Mouse (Mus musculus) heart, postnatal 0 days (tissue): ENCODE results near the gene Tns3. TPM values are rescaled to one million over a fixed set of nuclear protein-coding genes. Genes with fewer than 3 reads are reported as not detected.
A peak's percentile ranks its signal among the peaks of the same experiment; 100 is the strongest.

Experiments
- ATAC-seq: fragments of 200-750 bp; cut with Nextera tagmentation; 2 replicates; pipeline ENCODE4 v1.8.0; 2017; ENCODE audit warnings: low read depth, moderate number of reproducible peaks, moderate library complexity; ENCODE audit not compliant: insufficient read depth
- DNase-seq: peaks from one replicate; pipeline ENCODE4 v3.0.0-alpha.2; 2016; ENCODE audit warnings: low spot score
- H3K27ac ChIP-seq: fragments of 300-500 bp; sonication (generic); 2 replicates; pipeline ENCODE4 v1.5.1; 2014; ENCODE audit warnings: low read depth, mild to moderate bottlenecking
- H3K27me3 ChIP-seq: fragments of 300-500 bp; sonication (generic); 2 replicates; pipeline ENCODE4 v1.6.1; 2014; ENCODE audit warnings: low read length, mixed read lengths; ENCODE audit not compliant: control insufficient read depth, insufficient read depth
- H3K36me3 ChIP-seq: fragments of 300-500 bp; sonication (generic); replicated peaks from 2 replicates; pipeline ENCODE4 v1.6.1; 2014; ENCODE audit warnings: low read length, mixed read lengths; ENCODE audit not compliant: control insufficient read depth, insufficient read depth
- H3K4me1 ChIP-seq: fragments of 300-500 bp; sonication (generic); 2 replicates; pipeline ENCODE4 v1.6.1; 2014; ENCODE audit warnings: antibody characterized with exemption; ENCODE audit not compliant: control insufficient read depth, insufficient read depth
- H3K4me2 ChIP-seq: fragments of 300-500 bp; sonication (generic); 2 replicates; pipeline ENCODE4 v1.6.1; 2014; ENCODE audit warnings: low read depth, mild to moderate bottlenecking, low read length, moderate library complexity
- H3K4me3 ChIP-seq: fragments of 300-500 bp; sonication (generic); 2 replicates; pipeline ENCODE4 v1.5.1; 2014; ENCODE audit warnings: low read depth, low read length
- H3K9ac ChIP-seq: fragments of 300-500 bp; sonication (generic); replicated peaks from 2 replicates; pipeline ENCODE4 v1.6.1; 2014; ENCODE audit warnings: low read depth, low read length, mixed read lengths
- H3K9me3 ChIP-seq: fragments of 300-500 bp; sonication (generic); replicated peaks from 2 replicates; pipeline ENCODE4 v1.6.1; 2016; ENCODE audit warnings: low read length; ENCODE audit not compliant: control insufficient read depth
- CTCF ChIP-seq: IDR thresholded peaks from 2 replicates; pipeline ENCODE4 v1.5.1; 2016; ENCODE audit warnings: antibody characterized with exemption, control low read depth, low read depth
- EP300 ChIP-seq: IDR thresholded peaks from 2 replicates; pipeline ENCODE4 v1.6.1; 2016; ENCODE audit warnings: antibody characterized with exemption, low read depth
- WGBS: fragments of 180-500 bp; shearing (Covaris S2); extraction: QIAGEN DNeasy Blood & Tissue Kit; methylation state at CpG from one replicate; pipeline ENCODE4 v1.1.7; 2014; 5-methylcytosine and 5-hydroxymethylcytosine counted together
- polyA plus RNA-seq: library from polyadenylated mRNA; unstranded; fragments of >200 nt; fragmentation: Nextera tagmentation; extraction: Ambion mirVana; gene quantifications from 2 replicates; pipeline ENCODE4 v1.2.1, GENCODE M21; 2015
- total RNA-seq: library from RNA; depleted of rRNA; stranded (reverse); fragments of >200 nt; gene quantifications from 2 replicates; pipeline ENCODE4 v1.2.3, GENCODE M21; 2014; ENCODE audit warnings: low replicate concordance

Tns3 gene
- total and polyA plus RNA-seq, 2 experiments from 2014 or later = 7.6 to 31.7 TPM

DNA sequence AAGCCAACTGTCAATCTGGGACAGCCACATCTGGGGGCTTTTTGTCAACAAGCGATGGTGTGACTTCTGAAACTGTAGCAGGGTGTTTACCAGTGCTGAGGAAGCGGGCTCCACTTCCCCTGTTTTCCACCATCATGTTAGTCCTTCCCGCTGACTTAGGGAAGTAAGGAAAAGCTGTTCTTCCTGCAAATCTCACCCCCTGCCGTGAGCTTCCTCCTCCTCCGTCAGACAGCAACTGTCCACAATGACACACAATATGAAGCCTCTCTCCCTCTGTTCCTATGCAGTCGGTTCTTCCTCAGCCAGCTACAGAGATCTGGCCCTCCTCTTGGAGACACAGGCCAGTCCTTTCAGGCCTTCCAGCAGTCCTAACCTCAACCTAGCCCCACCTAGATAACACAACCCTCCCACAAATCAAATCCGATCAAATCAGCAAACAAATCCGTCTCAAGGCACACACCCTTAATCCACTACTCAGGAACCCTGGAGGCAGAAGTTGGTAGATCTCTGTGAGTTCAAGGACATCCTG lies 34.4 kb downstream of the Tns3 start:
- no peak for ATAC-seq
- TF ChIP-seq CTCF = no peak
- TF ChIP-seq EP300 = no peak
- Histone ChIP-seq H3K36me3 (no peaks in the 10 kb centered on the region), H3K9ac (no peak overlapping the region), H3K4me2 (no peak overlapping the region), H3K9me3 (no peaks in the 10 kb centered on the region), H3K27me3 (no peaks in the 10 kb centered on the region), H3K27ac (no peak overlapping the region), H3K4me1 (0 out of 2 replicates have a peak, but pooled peaks cover 11% of the 10 kb centered on the region), H3K4me3 (no peak overlapping the region)
- no peak for DNase-seq
- 74% methylated on average over 8 of the region's 8 CpGs for WGBS

- no peaks in the 10 kb centered on the region for H3K27me3 ChIP-seq
- ATAC-seq = no peak
- no peak for TF ChIP-seq CTCF
- no peak for TF ChIP-seq EP300
- no peak overlapping the region for H3K27ac ChIP-seq
- DNase-seq = no peak
- no peak overlapping the region for H3K9ac ChIP-seq
- H3K4me1 ChIP-seq = peaks cover 11% of the 10 kb centered on the region; the same call in 1 of the 2 replicates
- no peaks in the 10 kb centered on the region for H3K9me3 ChIP-seq
- peak overlapping the region; percentile 56; the same call in 1 of the 2 replicates for H3K4me2 ChIP-seq
- no peak overlapping the region for H3K4me3 ChIP-seq
- 83% methylated on average over 5 of the region's 5 CpGs for WGBS
- no peaks in the 10 kb centered on the region for H3K36me3 ChIP-seq
Measured at GRCm38 (mm10) chr11:8629326-8629725, 35.0 kb downstream of the Tns3 start.

- WGBS = 28% methylated on average over 10 of the region's 10 CpGs
- peak overlapping the region; percentile 56 for H3K4me2 ChIP-seq
- H3K27ac ChIP-seq = peak overlapping the region; percentile 64
- TF ChIP-seq EP300 (no peak), CTCF (no peak)
- no peaks in the 10 kb centered on the region for H3K27me3 ChIP-seq
- no peak overlapping the region; the same call in 1 of the 2 replicates for H3K9ac ChIP-seq
- H3K4me3 ChIP-seq = peak overlapping the region; percentile 27
- DNase-seq = no peak
- peak; percentile 18; the same call in 1 of the 2 replicates for ATAC-seq
- H3K4me1 ChIP-seq = peaks cover 11% of the 10 kb centered on the region; the same call in 1 of the 2 replicates
- H3K36me3 ChIP-seq = no peaks in the 10 kb centered on the region
- no peaks in the 10 kb centered on the region for H3K9me3 ChIP-seq
Measured at GRCm38 (mm10) chr11:8628846-8629253, 35.5 kb downstream of the Tns3 start.

DNA sequence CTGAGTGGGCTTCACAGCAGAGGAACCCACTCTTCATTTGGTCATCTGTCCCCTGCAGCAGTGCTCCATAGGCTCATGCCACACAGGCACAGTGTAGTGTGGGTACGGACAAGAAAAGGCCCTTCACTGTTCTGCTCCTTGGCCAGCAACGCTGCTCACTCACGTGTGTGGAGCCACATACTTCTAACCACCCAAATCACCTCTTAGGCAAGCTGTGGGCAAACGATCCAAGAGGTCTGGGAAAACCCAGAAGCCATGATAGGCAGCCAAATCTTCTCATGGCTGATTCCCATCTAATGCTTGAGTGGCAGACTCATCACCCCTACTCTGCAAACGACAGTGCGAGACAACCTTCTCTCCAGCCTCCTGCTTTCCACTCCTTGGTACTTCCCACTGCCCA lies 37.2 kb downstream of the Tns3 start:
- ATAC-seq = no peak
- H3K9me3 ChIP-seq = no peaks in the 10 kb centered on the region
- H3K36me3 ChIP-seq = no peaks in the 10 kb centered on the region
- H3K4me3 ChIP-seq = no peak overlapping the region
- H3K4me2 ChIP-seq = no peak overlapping the region
- WGBS = 81% methylated on average over 6 of the region's 6 CpGs
- H3K27ac ChIP-seq = no peak overlapping the region
- TF ChIP-seq EP300 (no peak), CTCF (no peak)
- H3K9ac ChIP-seq = no peak overlapping the region
- DNase-seq = no peak
- H3K27me3 ChIP-seq = no peaks in the 10 kb centered on the region
- peaks cover 11% of the 10 kb centered on the region; the same call in 1 of the 2 replicates for H3K4me1 ChIP-seq

DNA sequence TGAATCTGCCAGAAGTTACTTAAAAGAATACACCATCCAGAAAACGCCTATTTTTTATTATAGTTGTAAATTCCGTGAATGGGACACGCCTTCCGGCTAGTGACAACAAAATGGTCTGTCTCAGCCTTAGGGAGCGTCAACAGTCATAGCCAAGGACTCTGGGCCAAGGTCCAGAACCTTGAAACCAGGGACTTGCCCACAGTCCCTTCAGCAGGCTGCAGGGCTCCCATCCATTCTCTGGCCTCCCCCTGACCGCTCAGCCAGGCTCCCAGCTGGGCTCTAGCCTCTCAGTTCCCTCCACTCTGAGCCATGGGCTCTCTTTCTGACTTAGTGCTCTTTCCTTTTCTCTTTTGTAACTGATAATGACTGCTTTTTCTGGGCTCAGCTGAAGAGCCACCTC lies 37.6 kb downstream of the Tns3 start:
- ATAC-seq (no peak), DNase-seq (no peak)
- Histone ChIP-seq H3K9me3 (no peaks in the 10 kb centered on the region), H3K27ac (no peak overlapping the region), H3K4me3 (no peak overlapping the region), H3K27me3 (no peaks in the 10 kb centered on the region), H3K36me3 (no peaks in the 10 kb centered on the region), H3K4me1 (peaks cover 11% of the 10 kb centered on the region; the same call in 1 of the 2 replicates), H3K9ac (no peak overlapping the region), H3K4me2 (no peak overlapping the region)
- WGBS = 86% methylated on average over 6 of the region's 6 CpGs
- no peak for TF ChIP-seq EP300
- no peak for TF ChIP-seq CTCF
